Mouse (Mus musculus) cerebellum, adult (tissue): ENCODE measurements around the gene Baz1b.
"Not testable (repeated sequence)": the region's sequence is repeated elsewhere in the genome, so short reads cannot be mapped to it uniquely, and the experiment has no call there.

Experiments used
- ATAC-seq: cut with Nextera tagmentation; 2 replicates; pipeline ENCODE4 v1.9.2; 2017; ENCODE audit warnings: mild to moderate bottlenecking, moderate library complexity, mixed read lengths; ENCODE audit not compliant: insufficient number of reproducible peaks, low FRiP score, low TSS enrichment

Baz1b gene

DNA sequence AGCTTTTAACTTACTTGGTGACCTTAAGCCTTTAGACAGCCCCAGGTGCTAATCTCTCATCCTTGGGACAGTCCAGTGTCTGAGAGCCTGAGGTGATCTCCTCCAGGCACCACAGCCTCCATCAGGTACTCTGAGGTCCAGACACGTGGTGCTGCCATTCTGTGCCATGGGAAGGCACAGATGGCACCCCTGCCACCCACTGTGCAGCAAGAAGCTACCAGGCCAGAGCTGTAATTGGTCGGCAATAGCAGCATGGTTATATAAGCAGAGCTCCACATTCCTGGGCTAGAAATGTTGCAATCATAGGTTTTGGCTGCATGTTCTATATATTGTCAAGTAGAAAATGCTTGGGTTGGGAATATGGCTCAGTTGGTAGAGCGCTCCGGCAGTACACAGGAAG lies 8.1 kb upstream of the Baz1b start:
- peak; percentile 83 for ATAC-seq

DNA sequence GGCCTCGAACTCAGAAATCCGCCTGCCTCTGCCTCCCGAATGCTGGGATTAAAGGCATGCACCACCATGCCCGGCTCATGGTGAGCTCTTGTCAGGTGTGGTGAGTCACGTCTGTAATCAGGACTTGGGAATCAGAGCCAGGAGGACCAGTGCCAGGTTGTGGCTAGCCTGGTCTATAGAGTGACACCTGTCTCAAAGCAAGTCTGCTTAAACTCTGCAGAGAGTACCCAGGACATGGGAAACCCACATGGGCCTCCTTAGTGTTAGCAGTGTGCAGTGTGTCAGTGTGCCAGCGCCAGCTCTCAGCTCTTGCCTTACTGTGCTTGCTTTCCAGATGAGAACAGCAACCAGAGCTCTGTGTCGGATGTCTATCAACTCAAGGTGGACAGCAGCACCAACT lies 7.4 kb upstream of the Baz1b start:
- ATAC-seq = no peak

DNA sequence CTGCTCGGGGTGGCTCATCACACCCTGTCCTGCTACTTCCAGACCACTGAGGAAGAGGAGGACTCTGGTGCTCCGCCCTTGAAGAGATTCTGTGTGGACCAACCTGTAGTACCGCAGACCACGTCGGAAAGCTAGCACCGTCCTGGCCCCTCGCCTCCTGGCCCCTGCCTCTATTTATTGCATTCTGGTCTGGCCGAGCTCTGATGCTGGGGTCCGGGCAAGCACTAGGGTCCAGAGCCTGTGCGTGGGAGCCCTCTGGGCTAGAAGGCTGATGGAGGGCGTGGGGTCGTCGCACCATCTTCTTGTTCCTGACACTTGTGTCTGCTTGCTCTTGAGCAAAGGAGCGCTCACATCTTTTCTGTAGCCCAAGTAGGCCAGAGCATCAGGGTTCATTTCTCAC lies 6.3 kb upstream of the Baz1b start:
- ATAC-seq = no peak

DNA sequence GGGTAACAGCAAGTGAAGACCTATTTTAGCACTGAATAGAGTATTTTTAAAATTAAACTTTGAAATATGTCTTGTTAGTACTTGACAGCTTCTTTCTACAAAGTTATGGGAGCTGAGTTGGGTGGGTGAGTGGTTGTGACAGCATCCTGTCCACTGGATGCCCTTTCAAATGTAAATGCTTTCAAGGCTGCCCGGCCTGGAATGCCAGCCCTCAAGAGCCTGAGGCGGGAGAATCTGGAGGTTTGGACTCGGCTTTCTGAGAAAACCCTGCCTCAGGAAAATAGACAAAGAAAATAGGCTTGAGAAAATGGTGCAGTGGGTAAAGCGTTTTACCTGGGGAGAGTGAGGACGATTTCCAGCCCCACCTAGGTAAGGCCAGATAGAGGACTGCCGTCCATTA lies 5.3 kb upstream of the Baz1b start:
- no peak for ATAC-seq

DNA sequence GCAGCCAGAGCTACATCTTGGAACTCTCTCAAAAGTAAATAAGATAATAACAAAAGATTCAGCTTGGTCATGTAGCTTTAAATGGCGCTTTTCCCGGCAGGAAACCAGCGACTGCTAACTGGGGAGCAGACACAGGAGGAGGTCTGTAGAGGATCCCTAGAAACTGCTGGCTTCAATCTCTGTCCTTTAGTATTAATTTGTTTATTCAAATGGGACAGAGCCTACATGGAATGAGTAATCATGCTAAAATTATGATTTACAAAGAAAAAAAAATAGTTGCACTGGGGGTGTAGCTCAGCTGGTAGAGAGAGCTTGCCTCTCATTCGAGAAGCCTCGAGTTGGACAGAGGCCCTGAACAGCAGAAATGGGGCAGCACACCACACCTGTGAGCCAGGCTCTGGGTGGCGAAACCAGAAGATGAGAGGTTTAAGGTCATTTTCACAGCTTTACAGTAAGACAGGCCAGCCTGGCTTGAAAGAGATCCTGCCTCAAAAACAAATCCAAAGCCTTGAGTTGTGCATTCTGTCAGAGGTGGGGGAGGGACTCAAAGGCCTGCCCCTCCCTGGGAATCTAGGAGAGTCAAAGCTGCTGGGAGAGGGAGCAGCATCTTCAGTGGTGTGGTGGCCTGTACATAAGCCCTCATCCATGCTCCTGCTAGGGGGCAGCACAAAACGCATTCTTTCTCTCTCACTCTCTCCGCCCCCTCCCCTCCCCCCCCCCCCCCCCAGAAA lies 3.8 kb upstream of the Baz1b start:
- no peak for ATAC-seq

DNA sequence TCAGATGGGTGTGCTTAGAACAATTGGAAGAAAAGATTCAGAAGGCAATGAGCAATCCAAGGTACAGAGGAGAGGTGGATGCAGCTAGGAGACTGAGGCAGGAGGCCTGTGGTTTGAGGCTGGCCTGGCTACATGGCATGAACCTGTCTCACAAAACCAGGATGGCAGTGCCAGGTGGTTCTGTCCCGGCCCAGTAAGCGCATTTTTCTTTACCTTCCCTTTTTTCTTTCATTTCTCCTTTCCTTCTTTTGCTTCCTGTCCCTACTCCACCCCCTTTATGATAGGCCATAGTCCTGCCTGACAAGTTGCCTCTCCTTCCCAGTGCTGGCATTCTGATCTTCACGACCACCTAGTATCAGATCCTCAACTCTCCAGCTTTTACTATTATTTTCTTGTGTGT lies 2.0 kb upstream of the Baz1b start:
- ATAC-seq = no peak

DNA sequence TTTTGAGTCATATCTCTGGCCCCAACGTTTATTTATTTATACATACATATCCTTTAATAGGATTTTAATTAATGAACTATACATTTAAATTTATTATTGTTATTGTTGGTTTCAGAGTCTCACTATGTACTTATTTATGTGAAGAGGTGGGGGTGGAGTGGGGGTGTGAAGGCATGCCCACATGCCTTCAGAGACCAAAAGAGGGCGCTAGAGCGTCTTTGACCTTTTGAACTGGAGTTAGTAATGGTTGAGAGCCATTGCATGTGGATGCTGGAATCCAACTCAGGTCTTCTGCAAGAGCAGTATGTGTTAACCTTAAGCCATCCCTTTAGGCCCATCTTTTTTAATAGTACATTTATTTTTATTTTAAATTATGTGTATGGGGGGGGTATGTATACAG lies 1.5 kb upstream of the Baz1b start:
- no peak for ATAC-seq

DNA sequence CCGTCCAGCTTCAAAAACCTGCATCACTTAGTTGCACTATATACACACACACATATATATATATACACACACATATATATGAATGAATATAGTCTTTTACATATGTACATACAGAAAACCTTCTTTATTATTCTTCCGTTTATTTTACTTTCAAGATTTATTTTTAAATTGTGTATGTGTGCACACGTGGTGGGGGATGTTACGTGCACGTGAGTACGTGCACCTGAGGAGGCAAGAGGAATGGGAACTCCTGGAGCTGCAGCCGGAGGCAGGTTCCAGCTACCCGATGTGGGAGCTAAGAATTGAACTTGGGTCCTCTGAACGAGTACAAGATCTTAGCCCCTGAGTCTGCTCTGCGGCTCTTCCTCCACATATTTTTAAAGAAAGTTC lies 838 bp upstream of the Baz1b start:
- ATAC-seq = 0 out of 2 replicates have a peak, but pooled peaks have one; percentile 1

DNA sequence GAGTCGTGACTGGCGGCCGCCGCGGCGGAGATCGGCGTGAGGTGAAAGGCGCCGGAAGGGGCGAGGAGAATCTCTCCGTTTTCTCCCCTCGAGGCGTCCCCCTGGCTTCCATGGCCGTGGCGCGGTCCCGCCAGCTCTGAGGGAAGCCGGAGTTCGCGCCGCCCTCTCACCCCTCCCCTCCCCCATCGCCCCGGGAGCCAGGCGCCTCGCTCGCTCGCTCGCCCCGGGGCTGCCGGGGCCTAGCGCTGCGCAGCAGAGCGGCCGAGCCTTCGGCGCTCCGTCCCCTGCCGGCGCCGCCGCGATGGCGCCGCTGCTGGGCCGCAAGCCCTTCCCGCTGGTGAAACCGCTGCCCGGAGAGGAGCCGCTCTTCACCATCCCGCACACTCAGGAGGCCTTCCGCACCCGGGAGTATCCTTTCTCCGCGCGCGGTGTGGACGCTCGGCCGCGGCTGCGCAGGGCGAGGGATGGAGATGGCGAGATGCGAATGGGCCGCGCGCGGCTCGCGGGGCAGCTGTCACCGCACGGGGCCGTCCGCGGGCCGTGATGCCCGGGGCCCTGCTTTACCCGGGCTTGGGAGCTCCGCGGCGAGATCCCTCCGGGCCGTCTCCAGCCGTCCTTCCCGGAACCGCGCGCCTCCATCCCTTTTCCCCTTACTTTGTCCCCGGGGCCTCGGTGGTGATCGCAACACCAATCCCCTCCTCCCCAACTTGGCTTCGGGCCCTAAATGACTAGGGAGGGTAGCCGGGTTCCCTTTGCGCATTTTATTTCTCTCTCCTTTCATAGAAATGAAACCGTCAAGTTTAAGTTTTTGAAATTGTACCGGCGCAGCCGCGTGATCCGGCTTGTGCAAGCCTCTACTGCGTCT lies 517 bp downstream of the Baz1b start:
- peak; percentile 36; the same call in 1 of the 2 replicates for ATAC-seq

DNA sequence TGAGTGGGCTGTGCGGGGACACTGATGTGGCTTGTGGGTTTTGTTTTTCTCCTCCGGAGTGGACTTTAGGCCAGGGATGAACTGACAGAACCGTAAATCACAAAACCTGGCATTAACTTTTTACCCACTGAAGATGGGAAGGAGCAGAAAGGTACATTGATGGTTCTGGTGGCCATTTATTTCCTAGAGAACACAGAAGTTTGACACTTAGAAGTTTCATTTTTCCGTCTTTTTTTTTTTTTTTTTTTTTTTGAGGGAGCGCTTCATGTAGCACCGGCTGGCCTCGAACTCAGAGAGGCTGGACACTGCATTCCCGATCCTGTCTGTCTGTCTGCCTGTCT lies 1.1 kb downstream of the Baz1b start:
- no peak for ATAC-seq

DNA sequence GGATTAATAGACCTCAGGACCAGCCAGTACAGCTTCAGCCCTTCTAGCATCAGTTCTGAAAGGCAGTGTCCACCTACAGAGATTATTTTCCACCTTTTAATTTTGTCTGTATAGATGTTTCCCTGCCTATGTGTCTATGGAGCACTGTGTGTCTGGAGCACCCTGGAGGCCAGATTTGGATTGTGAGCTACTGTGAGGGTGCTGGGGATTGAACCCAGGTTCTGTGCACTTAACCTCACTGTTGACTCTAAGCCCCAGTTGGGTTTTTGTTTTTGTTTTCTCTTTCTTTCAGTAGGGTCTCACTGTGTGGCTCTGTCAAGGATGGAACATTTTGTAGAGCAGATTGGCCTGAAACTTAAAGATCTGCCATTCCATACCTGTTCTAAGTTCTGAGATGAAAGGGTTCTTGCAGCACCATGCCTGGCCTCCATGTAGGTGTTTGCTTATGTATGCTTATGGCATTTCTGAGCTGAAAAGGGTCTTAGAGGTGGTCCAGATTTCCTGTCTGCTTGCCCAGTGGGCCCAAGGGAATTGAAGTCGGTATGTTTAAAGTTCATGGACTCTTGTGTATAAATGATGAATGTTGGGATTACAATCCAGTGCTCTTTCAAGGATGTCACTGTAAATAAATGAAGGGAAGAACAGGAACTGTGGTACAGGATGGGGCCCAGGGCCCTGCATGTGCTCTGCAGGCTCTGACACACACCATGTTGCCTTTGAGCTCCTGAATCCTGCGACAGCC lies 2.4 kb downstream of the Baz1b start:
- no peak for ATAC-seq

DNA sequence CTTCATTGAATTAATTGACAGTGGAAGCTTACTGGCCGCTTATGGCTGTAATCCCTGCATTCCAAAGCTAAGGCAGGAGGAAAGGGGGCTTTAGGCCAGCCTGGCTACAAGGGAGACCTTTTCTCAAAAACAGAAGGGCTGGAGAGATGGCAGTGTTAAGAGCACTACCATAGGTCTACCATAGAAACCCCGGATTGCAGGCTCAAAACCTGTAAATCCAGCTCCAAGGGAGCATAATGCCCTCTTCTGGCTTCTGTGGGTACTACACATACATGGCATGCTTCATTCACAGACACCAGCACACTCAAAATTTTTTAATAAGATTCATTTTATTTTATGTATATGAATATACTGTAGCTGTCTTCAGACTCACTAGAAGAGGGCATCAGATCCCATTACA lies 4.6 kb downstream of the Baz1b start:
- ATAC-seq = no peak

DNA sequence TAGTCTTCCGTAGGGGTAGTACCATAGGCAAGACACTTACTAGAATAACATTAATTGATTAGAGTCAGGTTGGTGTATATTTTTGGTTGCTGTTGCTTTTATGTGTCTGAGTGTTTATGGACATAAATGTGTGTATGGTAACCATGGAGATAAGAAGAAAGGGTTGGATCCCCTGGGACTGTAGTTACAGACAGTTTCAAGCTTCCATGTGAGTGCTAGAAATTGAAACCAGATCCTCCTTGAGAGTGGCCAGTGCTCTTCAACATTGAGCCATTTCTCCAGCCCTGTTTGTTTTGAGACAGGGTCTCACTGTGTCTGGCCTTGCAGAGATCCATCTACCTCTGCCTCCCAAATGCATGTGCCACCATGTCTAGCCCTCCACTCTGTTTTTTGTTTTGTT lies 5.4 kb downstream of the Baz1b start:
- no peak for ATAC-seq

DNA sequence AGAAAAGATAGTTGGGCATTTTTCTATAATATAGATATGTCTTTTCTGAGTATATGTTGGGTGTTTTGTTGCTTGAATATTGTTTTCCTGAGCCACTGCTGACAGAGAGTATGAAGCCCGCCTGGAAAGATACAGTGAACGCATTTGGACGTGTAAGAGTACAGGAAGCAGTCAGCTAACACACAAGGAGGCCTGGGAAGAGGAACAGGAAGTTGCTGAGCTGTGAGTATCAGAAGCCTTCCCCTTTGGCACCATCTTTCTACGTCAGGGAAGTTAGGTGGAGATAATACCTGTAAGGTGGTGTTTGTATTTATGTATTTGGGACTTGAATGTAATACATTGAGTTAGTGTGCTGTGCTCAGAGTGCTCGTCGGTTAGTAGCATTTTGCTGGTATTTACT lies 9.3 kb downstream of the Baz1b start:
- ATAC-seq = no peak

DNA sequence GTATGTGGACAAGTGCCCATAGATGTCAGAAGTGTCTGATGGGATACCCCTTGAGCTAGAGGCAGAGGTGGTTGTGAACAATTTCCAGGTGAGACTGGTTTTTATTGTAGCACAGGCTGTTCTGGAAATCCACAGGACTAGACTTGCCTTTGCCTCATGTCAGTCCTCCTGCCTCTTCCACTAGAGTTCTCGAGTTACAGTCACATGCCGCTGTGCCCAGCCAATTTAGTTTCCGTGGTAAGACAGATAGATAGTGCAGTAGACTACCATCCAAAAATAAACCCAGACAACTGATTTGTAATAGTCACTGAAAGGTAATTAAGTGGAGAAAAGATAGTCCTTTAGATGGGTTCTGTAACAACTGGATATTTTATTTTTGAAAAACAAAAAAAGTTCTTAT lies 15.7 kb downstream of the Baz1b start:
- no peak for ATAC-seq

DNA sequence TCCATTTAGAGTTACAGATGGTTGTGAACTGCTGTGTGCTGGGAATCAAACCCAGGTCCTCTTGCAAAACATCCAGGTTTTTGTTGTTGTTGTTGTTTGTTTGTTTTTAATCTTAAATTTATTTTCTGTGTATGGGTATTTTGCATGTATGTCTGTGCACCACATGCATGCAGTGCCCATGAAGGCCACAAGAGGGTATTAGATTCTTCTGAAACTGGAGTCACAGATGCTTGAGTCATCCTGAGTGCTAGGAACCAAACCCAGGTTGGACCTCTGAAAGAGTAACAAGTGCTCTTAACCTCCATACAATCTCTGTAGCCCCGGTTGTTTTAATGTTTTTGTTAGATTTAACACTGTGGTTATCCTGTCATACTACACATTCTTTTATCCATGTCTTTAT lies 21.1 kb downstream of the Baz1b start:
- ATAC-seq = no peak

DNA sequence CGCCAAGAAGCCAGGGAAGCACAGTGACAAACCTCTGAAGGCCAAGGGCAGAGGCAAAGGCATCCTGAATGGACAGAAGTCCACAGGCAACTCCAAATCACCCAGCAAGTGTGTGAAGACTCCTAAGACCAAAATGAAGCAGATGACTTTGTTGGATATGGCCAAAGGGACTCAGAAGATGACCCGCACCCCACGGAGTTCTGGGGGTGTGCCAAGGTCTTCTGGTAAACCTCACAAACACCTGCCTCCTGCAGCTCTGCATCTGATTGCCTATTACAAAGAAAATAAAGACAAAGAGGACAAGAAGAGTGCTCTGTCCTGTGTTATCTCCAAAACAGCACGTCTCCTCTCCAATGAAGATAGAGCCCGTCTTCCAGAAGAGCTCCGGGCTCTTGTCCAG lies 29.8 kb downstream of the Baz1b start:
- no peak for ATAC-seq

DNA sequence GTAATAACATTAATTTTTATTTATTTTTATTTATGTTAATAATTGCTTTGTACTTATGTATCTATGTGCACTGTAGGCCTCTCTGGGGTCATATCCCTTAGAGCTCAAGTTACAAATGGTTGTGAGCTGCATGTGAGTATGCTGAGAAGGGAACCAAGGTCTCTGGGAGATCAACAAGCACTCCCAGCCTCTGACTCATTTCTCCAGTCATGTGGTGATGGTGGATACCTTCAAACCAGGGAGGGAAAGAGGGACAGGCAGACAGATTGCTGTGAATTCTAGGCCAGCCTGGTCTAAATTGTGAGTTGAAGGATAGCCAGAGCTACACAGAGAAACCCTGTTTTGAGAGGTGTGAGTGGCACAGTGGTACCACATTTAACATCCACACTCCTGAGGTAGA lies 33.9 kb downstream of the Baz1b start:
- no peak for ATAC-seq

DNA sequence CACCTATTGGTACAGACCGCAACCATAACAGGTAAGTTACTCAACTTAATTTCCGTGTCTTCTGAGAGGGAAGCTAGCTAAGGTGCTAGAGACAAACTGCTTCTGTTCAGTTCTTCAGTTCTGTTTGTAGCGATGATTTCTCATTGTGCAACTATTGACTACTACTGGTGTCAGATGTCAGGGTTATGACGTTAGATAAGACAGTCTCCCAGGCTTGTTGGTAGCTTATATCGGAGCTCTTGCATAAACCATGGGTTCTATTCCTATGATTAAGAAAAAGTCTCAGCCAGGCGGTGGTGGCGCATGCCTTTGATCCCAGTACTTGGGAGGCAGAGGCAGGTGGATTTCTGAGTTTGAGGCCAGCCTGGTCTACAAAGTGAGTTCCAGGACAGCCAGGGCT lies 35.0 kb downstream of the Baz1b start:
- no peak for ATAC-seq

DNA sequence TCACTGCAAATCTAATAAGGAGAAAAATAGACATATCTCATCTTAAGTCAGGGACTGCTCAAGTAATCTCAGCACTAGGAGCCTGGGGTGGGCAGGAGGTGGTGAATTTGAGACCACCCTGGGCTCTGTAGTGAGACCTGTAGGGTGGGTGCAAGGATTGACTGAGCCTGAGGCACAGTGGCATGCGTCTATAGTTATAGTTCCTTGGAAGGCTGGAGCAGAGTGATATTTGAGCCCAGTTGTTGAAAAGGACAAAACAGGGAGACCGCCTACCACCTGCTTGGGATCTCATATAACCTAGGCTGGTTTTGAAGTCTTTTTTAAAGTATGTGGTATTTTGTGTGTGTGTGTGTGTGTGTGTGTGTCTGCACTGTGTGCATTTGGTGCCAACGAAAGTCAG lies 37.1 kb downstream of the Baz1b start:
- no peak for ATAC-seq

DNA sequence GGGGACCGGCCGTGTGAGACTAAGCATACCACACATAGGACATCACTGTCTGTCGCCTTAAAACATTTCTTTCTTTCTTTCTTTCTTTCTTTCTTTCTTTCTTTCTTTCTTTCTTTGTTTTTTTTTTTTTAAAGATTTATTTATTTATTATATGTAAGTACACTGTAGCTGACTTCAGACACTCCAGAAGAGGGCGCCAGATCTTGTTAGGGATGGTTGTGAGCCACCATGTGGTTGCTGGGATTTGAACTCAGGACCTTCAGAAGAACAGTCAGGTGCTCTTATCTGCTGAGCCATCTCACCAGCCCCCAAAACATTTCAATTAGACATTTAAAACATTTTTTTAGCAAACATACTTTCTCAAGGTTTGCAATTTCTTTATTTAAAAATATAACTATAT lies 38.8 kb downstream of the Baz1b start:
- ATAC-seq = not testable (repeated sequence)
